Mouse (Mus musculus) limb, embryonic 14.5 days (tissue): ENCODE data around the gene Clrn3. TPM values are rescaled to one million over a fixed set of nuclear protein-coding genes. Genes with fewer than 3 reads are reported as not detected.
"Not testable (repeated sequence)": the region's sequence is repeated elsewhere in the genome, so short reads cannot be mapped to it uniquely, and the experiment has no call there.

ENCODE experiments used
- ATAC-seq: fragments of 200-750 bp; cut with Nextera tagmentation; 2 replicates; pipeline ENCODE4 v1.8.0; 2017; ENCODE audit warnings: low read depth, moderate number of reproducible peaks, moderate TSS enrichment; ENCODE audit not compliant: low FRiP score
- DNase-seq: peaks from one replicate; pipeline ENCODE4 v3.0.0-alpha.2; 2015; ENCODE audit warnings: low spot score
- H3K27ac ChIP-seq: fragments of 300-500 bp; sonication (generic); replicated peaks from 2 replicates; pipeline ENCODE4 v1.5.1; 2014; ENCODE audit warnings: low read depth, mild to moderate bottlenecking, low read length, moderate library complexity, mixed read lengths
- H3K27me3 ChIP-seq: fragments of 300-500 bp; sonication (generic); 2 replicates; pipeline ENCODE4 v1.6.1; 2014; ENCODE audit warnings: low read length, mixed read lengths; ENCODE audit not compliant: control insufficient read depth, insufficient read depth
- H3K36me3 ChIP-seq: fragments of 300-500 bp; sonication (generic); 2 replicates; pipeline ENCODE4 v1.6.1; 2014; ENCODE audit warnings: mild to moderate bottlenecking, low read length, moderate library complexity, mixed read lengths; ENCODE audit not compliant: control insufficient read depth, insufficient read depth
- H3K4me1 ChIP-seq: fragments of 300-500 bp; sonication (generic); 2 replicates; pipeline ENCODE4 v1.6.1; 2014; ENCODE audit warnings: antibody characterized with exemption, low read length, mixed read lengths; ENCODE audit not compliant: control insufficient read depth, insufficient read depth
- H3K4me2 ChIP-seq: fragments of 300-500 bp; sonication (generic); replicated peaks from 2 replicates; pipeline ENCODE4 v1.6.1; 2014; ENCODE audit warnings: low read depth, mild to moderate bottlenecking, low read length, moderate library complexity; ENCODE audit not compliant: severe bottlenecking
- H3K4me3 ChIP-seq: fragments of 300-500 bp; sonication (generic); replicated peaks from 2 replicates; pipeline ENCODE4 v1.5.1; 2014; ENCODE audit warnings: low read length
- H3K9ac ChIP-seq: fragments of 300-500 bp; sonication (generic); 2 replicates; pipeline ENCODE4 v1.6.1; 2014; ENCODE audit warnings: mild to moderate bottlenecking, low read depth, low read length, moderate library complexity; ENCODE audit not compliant: severe bottlenecking
- H3K9me3 ChIP-seq: fragments of 300-500 bp; sonication (generic); 2 replicates; pipeline ENCODE4 v1.6.1; 2016; ENCODE audit warnings: low read length; ENCODE audit not compliant: control insufficient read depth
- POLR2A ChIP-seq: fragments of 200-500 bp; IDR thresholded peaks from 2 replicates; pipeline ENCODE4 v1.8.0; 2012; ENCODE audit warnings: inconsistent platforms, mild to moderate bottlenecking, moderate library complexity, borderline replicate concordance; ENCODE audit not compliant: insufficient read depth, insufficient read length; ENCODE audit errors: extremely low read depth
- WGBS: fragments of 180-500 bp; shearing (Covaris S2); extraction: QIAGEN DNeasy Blood & Tissue Kit; methylation state at CpG from one replicate; pipeline ENCODE4 v1.1.7; 2014; 5-methylcytosine and 5-hydroxymethylcytosine counted together
- polyA plus RNA-seq, 2 experiments: library from polyadenylated mRNA; depleted of rRNA in 1 of 2; stranded (reverse) in 1 of 2; unstranded in 1 of 2; fragments of >200 nt; fragmentation: Nextera tagmentation in 1 of 2; extraction: Ambion mirVana in 1 of 2; gene quantifications; 2 replicates each; pipeline versions ENCODE4 v1.2.1 to v1.2.3; 2012 to 2014

Clrn3 gene
- polyA plus RNA-seq, 2 experiments, result 0.03 TPM; not detected in 1

DNA sequence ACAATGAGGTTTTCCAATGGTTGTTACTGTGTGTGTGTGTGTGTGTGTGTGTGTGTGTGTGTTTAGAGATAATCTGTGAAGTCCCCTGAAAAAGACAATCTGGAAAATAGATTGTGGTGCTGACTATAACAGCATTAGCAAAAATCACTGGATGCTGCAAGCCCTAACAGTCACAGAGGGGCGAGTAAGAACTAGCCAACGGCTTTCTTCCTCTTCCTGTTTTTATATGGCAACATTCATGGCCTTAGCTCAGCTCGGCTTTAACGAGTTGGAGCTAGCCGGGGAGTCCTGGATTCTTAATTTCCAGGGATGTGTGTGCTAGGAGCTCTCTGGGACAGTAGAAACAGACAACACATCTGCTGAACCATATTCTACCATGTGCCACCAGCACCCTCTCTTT lies 8.2 kb downstream of the Clrn3 start:
- WGBS, result 29% methylated on average over 5 of the region's 5 CpGs
- no peak for TF ChIP-seq POLR2A
- H3K9ac ChIP-seq, result no peak overlapping the region
- H3K4me2 ChIP-seq, result no peak overlapping the region
- H3K27ac ChIP-seq, result no peak overlapping the region
- H3K4me1 ChIP-seq, result peaks cover 8% of the 10 kb centered on the region; the same call in 1 of the 2 replicates
- ATAC-seq (no peak), DNase-seq (no peak)
- no peaks in the 10 kb centered on the region for H3K27me3 ChIP-seq
- no peaks in the 10 kb centered on the region for H3K9me3 ChIP-seq
- H3K4me3 ChIP-seq, result no peak overlapping the region
- H3K36me3 ChIP-seq, result no peaks in the 10 kb centered on the region

DNA sequence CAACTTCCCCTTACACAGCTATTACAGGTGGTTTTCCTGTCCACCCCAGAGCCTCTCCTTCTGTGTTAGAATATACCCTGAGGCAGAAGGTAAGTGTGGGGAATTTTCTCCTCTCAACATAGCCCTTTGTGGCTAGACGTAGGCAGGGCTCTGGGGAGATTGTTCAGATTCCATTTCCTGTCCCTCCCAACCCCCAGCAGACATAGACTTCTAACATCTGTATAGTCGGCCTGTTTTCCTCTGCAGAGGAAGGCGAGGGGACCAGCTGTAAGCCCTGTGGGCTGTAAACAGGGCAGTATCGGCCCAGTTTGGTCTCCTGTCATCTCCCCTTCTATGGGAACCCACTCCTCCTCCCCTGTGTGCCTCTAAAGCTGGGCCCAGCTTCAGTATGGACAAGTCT lies 11.3 kb downstream of the Clrn3 start:
- no peak overlapping the region for H3K9ac ChIP-seq
- no peak for DNase-seq
- H3K27ac ChIP-seq, result no peak overlapping the region
- H3K4me2 ChIP-seq, result no peak overlapping the region
- H3K4me1 ChIP-seq, result peaks cover 8% of the 10 kb centered on the region; the same call in 1 of the 2 replicates
- no peaks in the 10 kb centered on the region for H3K9me3 ChIP-seq
- H3K27me3 ChIP-seq, result no peaks in the 10 kb centered on the region
- no peak overlapping the region for H3K4me3 ChIP-seq
- no peak for ATAC-seq
- 33% methylated on average over 4 of the region's 4 CpGs for WGBS
- no peaks in the 10 kb centered on the region for H3K36me3 ChIP-seq
- no peak for TF ChIP-seq POLR2A

DNA sequence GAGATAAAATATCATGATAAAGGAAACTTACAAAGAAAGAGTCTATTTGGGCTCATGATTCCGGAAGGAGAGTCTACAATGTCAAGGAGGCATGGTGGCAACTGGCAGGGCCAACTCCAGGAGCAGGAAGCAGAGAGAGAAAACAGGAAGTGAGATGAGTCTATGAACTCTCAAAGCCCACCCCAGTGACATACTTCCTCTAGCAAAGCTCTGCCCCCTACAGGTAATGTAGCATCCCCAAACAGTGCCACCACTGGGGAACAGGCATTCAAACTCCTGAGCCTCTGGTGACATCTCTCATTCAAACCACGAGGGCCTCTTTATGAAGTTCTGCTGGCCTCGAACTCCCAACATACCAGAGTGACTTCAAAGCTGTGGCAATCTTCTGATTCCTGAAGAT lies 16.7 kb downstream of the Clrn3 start:
- Histone ChIP-seq H3K27me3 (no peaks in the 10 kb centered on the region), H3K36me3 (no peaks in the 10 kb centered on the region), H3K9me3 (no peaks in the 10 kb centered on the region), H3K4me2 (no peak overlapping the region), H3K4me3 (no peak overlapping the region), H3K4me1 (no peaks in the 10 kb centered on the region; the same call in 1 of the 2 replicates), H3K9ac (no peak overlapping the region), H3K27ac (no peak overlapping the region)
- no peak for DNase-seq
- no peak for ATAC-seq
- 77% methylated on average over 3 of the region's 3 CpGs for WGBS
- no peak for TF ChIP-seq POLR2A

DNA sequence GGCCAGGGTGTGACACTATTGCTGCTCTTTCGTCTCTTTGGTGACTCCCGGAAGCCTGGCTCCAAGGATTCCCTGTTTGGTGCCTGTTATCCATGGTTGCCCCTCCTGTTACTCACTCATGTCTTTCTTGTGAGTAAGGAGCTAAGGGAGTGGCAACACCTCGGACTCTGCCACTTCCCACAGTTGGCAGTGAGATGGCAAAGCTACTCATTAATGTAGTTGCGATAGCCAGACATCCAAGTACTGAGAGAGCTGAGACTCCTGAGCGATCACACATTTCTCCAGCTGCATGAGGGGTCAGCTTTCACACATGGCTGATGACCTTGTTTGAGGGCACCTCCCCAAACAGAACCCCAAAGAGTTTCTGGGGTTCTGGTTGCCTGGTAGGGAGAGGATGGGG lies 18.0 kb downstream of the Clrn3 start:
- H3K9me3 ChIP-seq, result no peaks in the 10 kb centered on the region
- ATAC-seq, result no peak

DNA sequence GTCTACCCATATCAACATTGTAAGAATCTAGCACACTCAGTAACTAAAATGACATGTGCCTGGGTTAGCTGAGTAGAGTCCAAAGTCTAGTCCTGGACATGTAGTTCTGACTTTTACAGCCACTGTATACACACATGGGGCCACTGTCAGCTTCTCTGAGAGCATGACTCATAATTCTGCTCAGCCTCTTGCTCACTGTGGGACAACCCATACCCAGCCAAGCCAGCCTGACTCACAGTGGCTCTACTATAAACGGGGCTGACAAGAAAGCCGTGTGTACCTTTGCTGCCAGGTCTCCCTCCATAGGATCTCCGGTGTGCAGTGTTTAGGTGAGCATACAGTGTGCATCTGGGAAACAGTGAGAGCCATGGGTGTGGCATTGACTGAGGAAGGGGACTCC lies 19.2 kb downstream of the Clrn3 start:
- WGBS, result 83% methylated on average over 3 of the region's 3 CpGs
- Histone ChIP-seq H3K9ac (no peak overlapping the region), H3K4me3 (no peak overlapping the region), H3K27ac (no peak overlapping the region), H3K4me2 (no peak overlapping the region), H3K36me3 (no peaks in the 10 kb centered on the region), H3K9me3 (no peaks in the 10 kb centered on the region), H3K4me1 (no peaks in the 10 kb centered on the region), H3K27me3 (no peaks in the 10 kb centered on the region)
- no peak for TF ChIP-seq POLR2A
- ATAC-seq (no peak), DNase-seq (no peak)

More for the DNA sequence above, 18.0 kb downstream of the Clrn3 start:
- H3K36me3 ChIP-seq, result no peaks in the 10 kb centered on the region
- no peak for TF ChIP-seq POLR2A
- no peak overlapping the region for H3K4me2 ChIP-seq
- no peak for DNase-seq
- WGBS, result 83% methylated on average over 5 of the region's 5 CpGs
- H3K9ac ChIP-seq, result no peak overlapping the region
- H3K4me3 ChIP-seq, result no peak overlapping the region
- no peaks in the 10 kb centered on the region for H3K27me3 ChIP-seq
- H3K27ac ChIP-seq, result no peak overlapping the region
- H3K4me1 ChIP-seq, result no peaks in the 10 kb centered on the region

- DNase-seq, result no peak
- Histone ChIP-seq H3K36me3 (no peaks in the 10 kb centered on the region), H3K9me3 (no peaks in the 10 kb centered on the region), H3K4me1 (no peaks in the 10 kb centered on the region), H3K27me3 (no peaks in the 10 kb centered on the region), H3K27ac (no peak overlapping the region), H3K9ac (no peak overlapping the region), H3K4me3 (no peak overlapping the region), H3K4me2 (no peak overlapping the region)
- WGBS, result 89% methylated on average over 4 of the region's 4 CpGs
- no peak for ATAC-seq
- no peak for TF ChIP-seq POLR2A
Measured at GRCm38 (mm10) chr7:135508602-135509001, 19.9 kb downstream of the Clrn3 start.

DNA sequence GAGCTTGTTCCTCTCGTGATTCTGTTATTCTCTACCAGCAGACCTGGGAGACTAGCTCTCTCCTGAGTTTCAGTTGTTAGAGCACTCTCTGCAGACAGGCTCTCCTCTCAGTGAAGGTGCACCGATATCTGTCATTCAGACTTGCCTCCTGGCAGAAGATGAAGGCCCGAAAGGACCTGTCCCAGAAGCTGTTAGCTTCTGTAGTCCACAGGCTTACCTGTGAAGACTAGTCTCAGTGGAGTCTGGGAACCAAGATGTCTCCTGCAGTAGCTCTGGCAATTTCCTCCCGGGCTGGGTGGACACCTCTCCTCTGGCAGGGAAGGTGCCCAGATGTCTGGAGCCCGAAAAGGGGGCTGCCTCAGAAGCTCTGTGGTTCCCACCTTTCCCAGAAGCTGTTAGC lies 21.9 kb downstream of the Clrn3 start:
- 88% methylated on average over 5 of the region's 5 CpGs for WGBS
- not testable (repeated sequence) for ATAC-seq

More for the DNA sequence above, 21.9 kb downstream of the Clrn3 start:
- H3K9me3 ChIP-seq, H3K4me3 ChIP-seq, H3K36me3 ChIP-seq, H3K4me1 ChIP-seq, H3K4me2 ChIP-seq, H3K27me3 ChIP-seq, DNase-seq, H3K27ac ChIP-seq, H3K9ac ChIP-seq: not testable (repeated sequence)
